Mouse (Mus musculus): ENCODE data around the gene Gfod2. TPM values are rescaled to one million over a fixed set of nuclear protein-coding genes. Genes with fewer than 3 reads are reported as not detected.
A peak's percentile ranks its signal among the peaks of the same experiment; 100 is the strongest.

The Gfod2 gene
- polyA plus RNA-seq, 1 experiment from 2014 or later = 38.0 TPM

DNA sequence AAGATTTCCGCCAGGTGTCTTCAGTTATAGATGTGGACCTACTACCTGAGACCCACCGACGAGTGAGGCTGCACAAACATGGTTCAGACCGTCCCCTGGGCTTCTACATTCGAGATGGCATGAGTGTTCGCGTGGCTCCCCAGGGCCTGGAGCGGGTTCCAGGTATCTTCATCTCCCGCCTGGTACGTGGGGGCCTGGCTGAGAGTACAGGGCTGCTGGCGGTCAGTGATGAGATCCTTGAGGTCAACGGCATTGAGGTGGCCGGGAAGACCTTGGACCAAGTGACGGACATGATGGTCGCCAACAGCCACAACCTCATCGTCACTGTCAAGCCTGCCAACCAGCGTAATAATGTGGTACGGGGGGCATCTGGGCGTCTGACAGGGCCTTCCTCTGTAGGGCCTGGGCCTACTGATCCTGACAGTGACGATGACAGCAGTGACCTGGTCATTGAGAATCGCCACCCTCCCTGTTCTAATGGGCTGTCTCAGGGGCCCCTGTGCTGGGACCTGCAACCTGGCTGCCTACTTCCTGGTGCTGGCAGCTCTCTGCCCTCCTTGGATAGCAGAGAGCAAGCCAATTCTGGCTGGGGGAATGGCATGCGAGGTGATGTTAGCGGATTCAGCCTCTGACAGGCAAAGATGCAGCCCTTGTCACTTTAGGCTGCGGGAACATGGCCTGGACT, 55.6 kb downstream of the Gfod2 start:
- Histone ChIP-seq H3K9me3 (ENCODE audit: control insufficient read depth, low read length) (no peaks in the 10 kb centered on the region), H3K36me3 (ENCODE audit: control insufficient read depth, insufficient read depth, low read length) (peaks cover 6% of the 10 kb centered on the region; the same call in 1 of the 2 replicates), H3K4me3 (ENCODE audit: low read depth, low read length) (no peak overlapping the region), H3K27me3 (ENCODE audit: control insufficient read depth, insufficient read depth, low read length) (no peaks in the 10 kb centered on the region), H3K4me1 (replicated peaks; ENCODE audit: control insufficient read depth, insufficient read depth, low read length) (peaks cover 12% of the 10 kb centered on the region), H3K4me2 (ENCODE audit: low read depth, low read length, severe bottlenecking) (no peak overlapping the region), H3K27ac (ENCODE audit: low read depth, low read length) (no peak overlapping the region), H3K9ac (ENCODE audit: low read length) (no peak overlapping the region)
- no peak for ATAC-seq (replicated peaks; ENCODE audit: low FRiP score)
- no peak for DNase-seq (ENCODE audit: low spot score)
- 93% methylated on average over 24 of the region's 24 CpGs for WGBS

- Histone ChIP-seq H3K4me3 (ENCODE audit: low read depth, low read length) (peak overlapping the region; percentile 66), H3K9me3 (ENCODE audit: control insufficient read depth, low read length) (no peaks in the 10 kb centered on the region), H3K4me2 (ENCODE audit: low read depth, low read length, severe bottlenecking) (peak overlapping the region; percentile 93), H3K27ac (ENCODE audit: low read depth, low read length) (peak overlapping the region; percentile 84; the same call in 1 of the 2 replicates), H3K36me3 (ENCODE audit: control insufficient read depth, insufficient read depth, low read length) (peaks cover 6% of the 10 kb centered on the region; the same call in 1 of the 2 replicates), H3K4me1 (replicated peaks; ENCODE audit: control insufficient read depth, insufficient read depth, low read length) (peaks cover 12% of the 10 kb centered on the region), H3K9ac (ENCODE audit: low read length) (peak overlapping the region; percentile 48), H3K27me3 (ENCODE audit: control insufficient read depth, insufficient read depth, low read length) (no peaks in the 10 kb centered on the region)
- 31% methylated on average over 18 of the region's 18 CpGs for WGBS
- peak; percentile 8; the same call in 1 of the 2 replicates for ATAC-seq (replicated peaks; ENCODE audit: low FRiP score)
- DNase-seq (ENCODE audit: low spot score) = no peak
Measured at GRCm38 (mm10) chr8:105702001-105702401, 56.5 kb downstream of the Gfod2 start.

DNA sequence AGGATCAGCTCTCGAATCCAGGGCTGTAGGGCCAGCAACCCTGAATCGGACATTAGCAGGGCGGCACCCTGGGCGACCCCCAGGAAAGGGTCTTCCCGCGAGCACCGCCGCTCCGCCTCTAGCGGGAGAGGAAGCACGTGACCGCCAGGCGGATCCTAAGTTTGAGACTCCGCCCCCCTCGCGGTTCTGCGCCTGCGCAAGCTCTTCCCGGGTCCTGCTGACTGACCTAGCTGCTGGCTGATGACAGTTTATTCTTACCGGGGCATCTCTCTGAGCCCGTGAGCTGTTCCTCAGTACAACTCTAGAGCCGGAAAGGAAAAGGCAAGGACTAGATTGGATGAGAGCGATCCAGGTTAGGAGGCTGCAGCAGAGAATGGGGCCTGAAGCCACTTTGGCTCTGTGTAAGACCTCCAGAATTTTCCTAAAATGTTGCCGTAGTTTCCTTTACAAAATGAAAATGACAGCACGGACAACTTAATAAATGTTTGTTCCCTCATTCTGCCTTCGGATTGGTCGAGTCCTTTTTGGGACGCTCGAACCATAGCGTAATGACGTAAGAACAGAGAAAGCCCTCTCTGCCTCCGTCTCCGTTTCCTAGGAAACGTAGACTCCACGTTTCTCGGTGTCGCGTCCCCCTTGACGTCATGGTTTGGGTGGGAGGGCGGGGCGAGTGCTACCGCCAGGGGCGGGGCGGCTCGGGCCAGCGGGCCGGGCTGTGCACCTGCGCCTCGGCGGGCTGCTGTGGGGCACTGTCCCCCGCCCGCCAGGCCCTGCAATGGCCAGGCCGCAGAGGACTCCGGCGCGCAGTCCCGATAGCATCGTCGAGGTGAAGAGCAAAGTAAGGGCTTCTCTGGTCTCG, 57.3 kb downstream of the Gfod2 start, which contains the start of the genes Acd and Pard6a:
TSS of gene Acd (minus strand) at position 137 of the 859 bp plus-strand sequence.
TSS of gene Pard6a (plus strand) at position 183 of the 859 bp plus-strand sequence.
- ATAC-seq (replicated peaks; ENCODE audit: low FRiP score) (peak; percentile 82), DNase-seq (ENCODE audit: low spot score) (peak; percentile 98)
- Histone ChIP-seq H3K9ac (ENCODE audit: low read length) (peak within 1 kb of the TSS; percentile 70), H3K4me2 (ENCODE audit: low read depth, low read length, severe bottlenecking) (peak within 1 kb of the TSS; percentile 93), H3K9me3 (ENCODE audit: control insufficient read depth, low read length) (no peaks in the 10 kb centered on the region), H3K27me3 (ENCODE audit: control insufficient read depth, insufficient read depth, low read length) (no peaks in the 10 kb centered on the region), H3K27ac (ENCODE audit: low read depth, low read length) (peak within 1 kb of the TSS; percentile 84), H3K4me3 (ENCODE audit: low read depth, low read length) (peak within 1 kb of the TSS; percentile 66), H3K36me3 (ENCODE audit: control insufficient read depth, insufficient read depth, low read length) (peaks cover 6% of the 10 kb centered on the region; the same call in 1 of the 2 replicates), H3K4me1 (replicated peaks; ENCODE audit: control insufficient read depth, insufficient read depth, low read length) (peaks cover 8% of the 10 kb centered on the region)
- under 1% methylated on average over 59 of the region's 60 CpGs for WGBS

DNA sequence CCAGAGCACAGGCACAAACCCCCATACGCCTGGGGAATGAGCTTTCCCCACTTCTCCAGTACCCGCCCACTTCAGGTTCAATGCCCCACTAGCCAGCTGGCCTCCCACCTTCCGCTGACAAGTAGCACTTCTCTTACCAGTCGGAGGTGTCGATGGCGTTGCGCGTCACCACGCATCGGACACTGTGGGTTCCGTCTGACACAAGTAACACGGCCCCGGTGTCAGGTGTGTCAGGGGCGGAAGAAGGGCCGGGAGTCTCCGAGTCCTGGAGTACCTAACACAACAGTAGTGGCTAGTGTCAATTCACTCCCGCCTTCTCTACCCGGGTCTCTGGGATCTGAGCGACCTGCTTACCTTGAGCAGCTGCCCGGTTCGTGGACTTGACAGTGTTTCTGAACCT, 57.9 kb downstream of the Gfod2 start:
- WGBS = under 1% methylated on average over 21 of the region's 21 CpGs

GRCm38 (mm10) chr8:105699488-105700215, 58.8 kb downstream of the Gfod2 start:
- H3K36me3 ChIP-seq (ENCODE audit: control insufficient read depth, insufficient read depth, low read length) = peaks cover 6% of the 10 kb centered on the region; the same call in 1 of the 2 replicates
- peak overlapping the region; percentile 93 for H3K4me2 ChIP-seq (ENCODE audit: low read depth, low read length, severe bottlenecking)
- ATAC-seq (replicated peaks; ENCODE audit: low FRiP score) (no peak), DNase-seq (ENCODE audit: low spot score) (no peak)
- WGBS = 86% methylated on average over 11 of the region's 11 CpGs
- no peaks in the 10 kb centered on the region for H3K27me3 ChIP-seq (ENCODE audit: control insufficient read depth, insufficient read depth, low read length)
- H3K4me1 ChIP-seq (replicated peaks; ENCODE audit: control insufficient read depth, insufficient read depth, low read length) = peaks cover 8% of the 10 kb centered on the region
- no peaks in the 10 kb centered on the region for H3K9me3 ChIP-seq (ENCODE audit: control insufficient read depth, low read length)
- peak overlapping the region; percentile 70; the same call in 1 of the 2 replicates for H3K9ac ChIP-seq (ENCODE audit: low read length)
- H3K4me3 ChIP-seq (ENCODE audit: low read depth, low read length) = peak overlapping the region; percentile 66
- H3K27ac ChIP-seq (ENCODE audit: low read depth, low read length) = no peak overlapping the region

More for the DNA sequence above, 57.9 kb downstream of the Gfod2 start:
- peaks cover 8% of the 10 kb centered on the region for H3K4me1 ChIP-seq (replicated peaks; ENCODE audit: control insufficient read depth, insufficient read depth, low read length)
- H3K36me3 ChIP-seq (ENCODE audit: control insufficient read depth, insufficient read depth, low read length) = peaks cover 6% of the 10 kb centered on the region; the same call in 1 of the 2 replicates
- peak overlapping the region; percentile 70 for H3K9ac ChIP-seq (ENCODE audit: low read length)
- H3K9me3 ChIP-seq (ENCODE audit: control insufficient read depth, low read length) = no peaks in the 10 kb centered on the region
- no peak; the same call in 1 of the 2 replicates for ATAC-seq (replicated peaks; ENCODE audit: low FRiP score)
- H3K27ac ChIP-seq (ENCODE audit: low read depth, low read length) = peak overlapping the region; percentile 84; the same call in 1 of the 2 replicates
- H3K4me3 ChIP-seq (ENCODE audit: low read depth, low read length) = peak overlapping the region; percentile 66
- peak overlapping the region; percentile 93 for H3K4me2 ChIP-seq (ENCODE audit: low read depth, low read length, severe bottlenecking)
- peak; percentile 78 for DNase-seq (ENCODE audit: low spot score)
- no peaks in the 10 kb centered on the region for H3K27me3 ChIP-seq (ENCODE audit: control insufficient read depth, insufficient read depth, low read length)

DNA sequence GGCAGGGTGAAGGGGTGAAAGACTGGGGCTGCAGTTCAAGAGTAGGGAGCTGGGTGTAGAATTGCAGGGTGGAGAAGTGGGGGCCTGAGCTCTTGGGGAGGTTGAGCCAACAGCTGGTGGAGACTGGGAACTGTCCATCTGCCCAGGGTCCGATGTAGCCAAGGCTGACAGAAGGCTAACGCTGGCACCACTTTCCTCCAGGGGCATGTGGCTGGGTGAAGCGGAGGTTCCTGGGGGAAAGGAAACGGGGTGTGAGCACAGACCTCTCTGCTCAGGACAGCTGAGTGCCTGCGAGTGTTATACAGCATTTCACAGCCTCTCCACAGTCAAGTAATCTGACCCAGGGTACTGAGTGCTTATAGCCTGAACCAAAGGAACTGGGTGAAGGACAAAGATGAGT, 59.7 kb downstream of the Gfod2 start:
- no peak overlapping the region for H3K27ac ChIP-seq (ENCODE audit: low read depth, low read length)
- no peak for DNase-seq (ENCODE audit: low spot score)
- 92% methylated on average over 5 of the region's 5 CpGs for WGBS
- peaks cover 2% of the 10 kb centered on the region; the same call in 1 of the 2 replicates for H3K36me3 ChIP-seq (ENCODE audit: control insufficient read depth, insufficient read depth, low read length)
- H3K4me2 ChIP-seq (ENCODE audit: low read depth, low read length, severe bottlenecking) = no peak overlapping the region
- H3K4me1 ChIP-seq (replicated peaks; ENCODE audit: control insufficient read depth, insufficient read depth, low read length) = peaks cover 8% of the 10 kb centered on the region
- H3K9me3 ChIP-seq (ENCODE audit: control insufficient read depth, low read length) = no peaks in the 10 kb centered on the region
- no peak overlapping the region for H3K9ac ChIP-seq (ENCODE audit: low read length)
- no peaks in the 10 kb centered on the region; the same call in 1 of the 2 replicates for H3K27me3 ChIP-seq (ENCODE audit: control insufficient read depth, insufficient read depth, low read length)
- no peak for ATAC-seq (replicated peaks; ENCODE audit: low FRiP score)
- no peak overlapping the region for H3K4me3 ChIP-seq (ENCODE audit: low read depth, low read length)

DNA sequence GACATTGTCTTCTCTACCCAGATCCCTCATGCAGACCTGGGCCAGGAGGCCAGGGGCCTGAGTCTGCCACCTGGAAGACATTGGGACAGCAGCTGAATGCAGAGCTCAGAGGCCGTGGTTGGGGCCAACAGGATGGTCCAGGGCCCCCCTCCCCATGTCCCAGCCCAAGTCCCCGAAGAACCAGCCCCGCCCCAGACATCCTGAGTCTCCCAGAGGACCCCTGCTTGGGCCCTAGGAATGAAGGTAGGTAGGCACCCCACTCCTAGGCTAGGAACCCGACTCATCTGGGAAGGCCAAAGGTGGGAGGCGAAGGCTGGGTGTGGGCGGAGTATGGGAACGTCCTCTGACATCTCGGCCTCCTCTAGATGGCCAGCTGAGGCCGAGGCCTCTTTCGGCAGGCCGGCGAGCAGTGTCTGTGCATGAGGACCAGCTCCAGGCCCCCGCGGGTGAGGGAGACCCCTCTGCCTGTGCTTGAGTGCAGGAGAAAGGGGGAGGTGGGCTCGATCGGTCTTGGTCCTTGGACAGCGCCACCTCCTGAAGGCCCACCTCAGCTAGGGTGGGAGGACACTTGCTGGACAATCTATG, 61.2 kb downstream of the Gfod2 start:
- no peak for ATAC-seq (replicated peaks; ENCODE audit: low FRiP score)
- H3K27me3 ChIP-seq (ENCODE audit: control insufficient read depth, insufficient read depth, low read length) = no peaks in the 10 kb centered on the region; the same call in 1 of the 2 replicates
- H3K9me3 ChIP-seq (ENCODE audit: control insufficient read depth, low read length) = peaks cover 4% of the 10 kb centered on the region; the same call in 1 of the 2 replicates
- DNase-seq (ENCODE audit: low spot score) = no peak
- H3K27ac ChIP-seq (ENCODE audit: low read depth, low read length) = no peak overlapping the region
- peaks cover 7% of the 10 kb centered on the region for H3K4me1 ChIP-seq (replicated peaks; ENCODE audit: control insufficient read depth, insufficient read depth, low read length)
- H3K4me2 ChIP-seq (ENCODE audit: low read depth, low read length, severe bottlenecking) = no peak overlapping the region
- H3K4me3 ChIP-seq (ENCODE audit: low read depth, low read length) = no peak overlapping the region
- H3K9ac ChIP-seq (ENCODE audit: low read length) = no peak overlapping the region
- no peaks in the 10 kb centered on the region; the same call in 1 of the 2 replicates for H3K36me3 ChIP-seq (ENCODE audit: control insufficient read depth, insufficient read depth, low read length)
- 90% methylated on average over 17 of the region's 17 CpGs for WGBS
